In genomic region chr13:116201177-116201920, GRCm38 (mm10) we compare ENCODE assay signal across 8 mouse cellular contexts.
DNase-seq lines count a peak whose midpoint lies in the region; ATAC-seq and TF ChIP-seq lines count a peak whose summit lies in the region.

No protein-coding gene starts in this region.

- H3K4me3 ChIP-seq in cerebellum, adult 2 months (replicated peaks; ENCODE audit: insufficient read depth, low read depth, low read length) = no peak overlapping the region
- H3K4me3 ChIP-seq in forebrain, embryonic 16.5 days (replicated peaks; ENCODE audit: low read length) = no peak overlapping the region
- H3K4me3 ChIP-seq in midbrain, embryonic 10.5 days = peak overlapping the region; percentile 36

- no peaks in the 10 kb centered on the region for H3K9me3 ChIP-seq in forebrain, embryonic 16.5 days (ENCODE audit: control insufficient read depth, low read length)
- H3K9me3 ChIP-seq in midbrain, embryonic 10.5 days (replicated peaks) = no peaks in the 10 kb centered on the region

- 5% methylated on average over 11 of the region's 11 CpGs for WGBS in cerebellum, adult 2 months
- 2% methylated on average over 11 of the region's 11 CpGs for WGBS in forebrain, embryonic 16.5 days
- 5% methylated on average over 11 of the region's 11 CpGs for whole genome bisulfite sequencing in midbrain, embryonic 10.5 days

- H3K9ac ChIP-seq in forebrain, embryonic 16.5 days (replicated peaks; ENCODE audit: low read depth, low read length) = no peak overlapping the region

- TF ChIP-seq CTCF in cerebellum, adult 2 months (IDR thresholded peaks at IDR 0.05; ENCODE audit: borderline replicate concordance, insufficient read depth, low read depth, low read length) = no peak

- TF ChIP-seq POLR2A in cerebellum, adult 2 months (IDR thresholded peaks at IDR 0.05; ENCODE audit: borderline replicate concordance, insufficient read depth, low read length) = no peak

- no peaks in the 10 kb centered on the region for H3K36me3 ChIP-seq in forebrain, embryonic 16.5 days (ENCODE audit: control insufficient read depth, insufficient read depth)
- H3K36me3 ChIP-seq in midbrain, embryonic 10.5 days = no peaks in the 10 kb centered on the region

- peak; percentile 5 to 20 for DNase-seq in cerebellum, postnatal 10 days
- no peak for DNase-seq in cerebellum, adult 2 months
- peak; percentile 7 for DNase-seq in ES-CJ7 (ENCODE audit: low read depth, low spot score)
- peak; percentile 25 for DNase-seq in midbrain, embryonic 10.5 days (ENCODE audit: low spot score)
- DNase-seq in urinary bladder, adult 2 months (ENCODE audit: low spot score) = no peak
- no peak for DNase-seq in cerebellum, postnatal 36 days

- H3K27me3 ChIP-seq in cerebellum, adult 2 months (ENCODE audit: control insufficient read depth, insufficient read depth, low read length) = no peaks in the 10 kb centered on the region
- H3K27me3 ChIP-seq in forebrain, embryonic 16.5 days (replicated peaks; ENCODE audit: control insufficient read depth, insufficient read depth, low read length) = no peaks in the 10 kb centered on the region
- H3K27me3 ChIP-seq in midbrain, embryonic 10.5 days (ENCODE audit: low read depth, poor library complexity, severe bottlenecking) = no peaks in the 10 kb centered on the region; the same call in 1 of the 2 replicates

- no peaks in the 10 kb centered on the region for H3K4me1 ChIP-seq in cerebellum, adult 2 months (ENCODE audit: control insufficient read depth, insufficient read depth, low read length)
- H3K4me1 ChIP-seq in forebrain, embryonic 16.5 days (replicated peaks; ENCODE audit: control insufficient read depth, insufficient read depth, low read length) = 0 out of 2 replicates have a peak, but pooled peaks cover 3% of the 10 kb centered on the region
- peaks cover 10% of the 10 kb centered on the region for H3K4me1 ChIP-seq in midbrain, embryonic 10.5 days

- ATAC-seq in forebrain, embryonic 16.5 days = peak; percentile 73
- ATAC-seq in CD4-positive, CD25-positive, alpha-beta regulatory T cell, adult 4 months = no peak

- no peak overlapping the region for H3K27ac ChIP-seq in cerebellum, adult 2 months (ENCODE audit: insufficient read depth, low read length)
- H3K27ac ChIP-seq in forebrain, embryonic 16.5 days (ENCODE audit: low read length) = no peak overlapping the region
- 0 out of 2 replicates have a peak overlapping the region, but pooled peaks have one; percentile 46 for H3K27ac ChIP-seq in midbrain, embryonic 10.5 days (replicated peaks)

- H3K4me2 ChIP-seq in forebrain, embryonic 16.5 days (ENCODE audit: low read length) = peak overlapping the region; percentile 39

Comparison
In these comparisons a context has a peak if more than half of its experiments do, and no peak if none do; other contexts are left out.
1. DNase-seq: peak in cerebellum, postnatal 10 days (2 of 2), ES-CJ7 (single experiment) and midbrain, embryonic 10.5 days (single experiment); none in cerebellum, adult 2 months (0 of 2), urinary bladder, adult 2 months (single experiment) and cerebellum, postnatal 36 days (0 of 2).